Mouse (Mus musculus) embryonic facial prominence, embryonic 13.5 days (tissue): ENCODE measurements at regions not wholly inside any gene's neighbourhood (a gene's known extent, or its start where the extent isn't known, plus 50 kb on each side); places are given as distances from the start of the nearest gene placed in this dataset.
"Not testable (repeated sequence)": the region's sequence is repeated elsewhere in the genome, so short reads cannot be mapped to it uniquely, and the experiment has no call there.

Source experiments
- ATAC-seq: fragments of 200-750 bp; cut with Nextera tagmentation; 2 replicates; pipeline ENCODE4 v1.8.0; 2017; ENCODE audit warnings: low read depth; ENCODE audit not compliant: insufficient number of reproducible peaks, insufficient read depth, low FRiP score, low TSS enrichment
- H3K27ac ChIP-seq: fragments of 300-500 bp; sonication (generic); 2 replicates; pipeline ENCODE4 v1.5.1; 2015; ENCODE audit warnings: moderate library complexity, mild to moderate bottlenecking, inconsistent platforms
- H3K27me3 ChIP-seq: fragments of 300-500 bp; sonication (generic); 2 replicates; pipeline ENCODE4 v1.6.1; 2015; ENCODE audit warnings: mild to moderate bottlenecking, inconsistent platforms
- H3K36me3 ChIP-seq: fragments of 300-500 bp; sonication (generic); 2 replicates; pipeline ENCODE4 v1.6.1; 2015; ENCODE audit warnings: mild to moderate bottlenecking, inconsistent platforms
- H3K4me1 ChIP-seq: fragments of 300-500 bp; sonication (generic); 2 replicates; pipeline ENCODE4 v1.6.1; 2015; ENCODE audit warnings: inconsistent platforms
- H3K4me2 ChIP-seq: fragments of 300-500 bp; sonication (generic); 2 replicates; pipeline ENCODE4 v1.6.1; 2015; ENCODE audit warnings: moderate library complexity, mild to moderate bottlenecking, inconsistent platforms
- H3K4me3 ChIP-seq: fragments of 300-500 bp; sonication (generic); 2 replicates; pipeline ENCODE4 v1.5.1; 2015; ENCODE audit warnings: mild to moderate bottlenecking, inconsistent platforms
- H3K9ac ChIP-seq: fragments of 300-500 bp; sonication (generic); 2 replicates; pipeline ENCODE4 v1.6.1; 2015; ENCODE audit warnings: mild to moderate bottlenecking, inconsistent platforms
- H3K9me3 ChIP-seq: fragments of 300-500 bp; sonication (generic); 2 replicates; pipeline ENCODE4 v1.6.1; 2016; ENCODE audit warnings: inconsistent platforms
- WGBS: fragments of 180-500 bp; shearing (Covaris S2); methylation state at CpG from one replicate; pipeline ENCODE4 v1.1.7; 2015; ENCODE audit warnings: mixed read lengths; 5-methylcytosine and 5-hydroxymethylcytosine counted together

- H3K9ac ChIP-seq, H3K4me1 ChIP-seq, H3K27ac ChIP-seq, ATAC-seq, H3K27me3 ChIP-seq, H3K36me3 ChIP-seq, H3K4me2 ChIP-seq, H3K9me3 ChIP-seq, H3K4me3 ChIP-seq: not testable (repeated sequence)
- 41% methylated on average over 10 of the region's 10 CpGs for WGBS
Measured at GRCm38 (mm10) chr9:11441241-11441997, 536.8 kb upstream of the Cntn5 start.

GRCm38 (mm10) chr9:11436443-11437167 is 532.0 kb upstream of the Cntn5 start:
- H3K4me1 ChIP-seq, result no peaks in the 10 kb centered on the region
- no peak overlapping the region for H3K27ac ChIP-seq
- no peak overlapping the region for H3K9ac ChIP-seq
- no peak for ATAC-seq
- H3K27me3 ChIP-seq, result no peaks in the 10 kb centered on the region
- no peaks in the 10 kb centered on the region for H3K36me3 ChIP-seq
- no peak overlapping the region for H3K4me2 ChIP-seq
- H3K4me3 ChIP-seq, result no peak overlapping the region
- 71% methylated on average over 1 of the region's 1 CpGs for WGBS
- no peaks in the 10 kb centered on the region for H3K9me3 ChIP-seq

- WGBS, result 73% methylated on average over 2 of the region's 2 CpGs
- Histone ChIP-seq H3K27ac (no peak overlapping the region), H3K36me3 (no peaks in the 10 kb centered on the region), H3K4me1 (no peaks in the 10 kb centered on the region), H3K9me3 (no peaks in the 10 kb centered on the region), H3K4me2 (no peak overlapping the region), H3K27me3 (no peaks in the 10 kb centered on the region), H3K9ac (no peak overlapping the region), H3K4me3 (no peak overlapping the region)
- no peak for ATAC-seq
Measured at GRCm38 (mm10) chr9:11436014-11436413, 531.4 kb upstream of the Cntn5 start.

GRCm38 (mm10) chr9:11435019-11435418 is 530.4 kb upstream of the Cntn5 start:
- Histone ChIP-seq H3K4me3 (no peak overlapping the region), H3K27me3 (no peaks in the 10 kb centered on the region), H3K36me3 (no peaks in the 10 kb centered on the region), H3K4me1 (no peaks in the 10 kb centered on the region), H3K27ac (no peak overlapping the region), H3K4me2 (no peak overlapping the region), H3K9ac (no peak overlapping the region), H3K9me3 (no peaks in the 10 kb centered on the region)
- ATAC-seq, result no peak
- WGBS, result 22% methylated on average over 2 of the region's 2 CpGs

- 66% methylated on average over 3 of the region's 3 CpGs for WGBS
- H3K9me3 ChIP-seq, result no peaks in the 10 kb centered on the region
- no peaks in the 10 kb centered on the region for H3K27me3 ChIP-seq
- H3K36me3 ChIP-seq, result no peaks in the 10 kb centered on the region
- no peak for ATAC-seq
- no peaks in the 10 kb centered on the region for H3K4me1 ChIP-seq
- H3K4me2 ChIP-seq, result no peak overlapping the region
- no peak overlapping the region for H3K4me3 ChIP-seq
- no peak overlapping the region for H3K27ac ChIP-seq
- no peak overlapping the region for H3K9ac ChIP-seq
Measured at GRCm38 (mm10) chr9:11426473-11426872, 521.9 kb upstream of the Cntn5 start.

GRCm38 (mm10) chr9:11396829-11397228 is 492.3 kb upstream of the Cntn5 start:
- H3K4me2 ChIP-seq, result no peak overlapping the region
- ATAC-seq, result no peak

GRCm38 (mm10) chr9:11381648-11382075 is 477.1 kb upstream of the Cntn5 start:
- Histone ChIP-seq H3K9ac (no peak overlapping the region), H3K9me3 (no peaks in the 10 kb centered on the region), H3K4me2 (no peak overlapping the region), H3K4me1 (no peaks in the 10 kb centered on the region), H3K27me3 (no peaks in the 10 kb centered on the region), H3K4me3 (no peak overlapping the region), H3K36me3 (no peaks in the 10 kb centered on the region), H3K27ac (no peak overlapping the region)
- no peak for ATAC-seq
- 81% methylated on average over 1 of the region's 1 CpGs for WGBS

More at GRCm38 (mm10) chr9:11396829-11397228, 492.3 kb upstream of the Cntn5 start:
- H3K4me3 ChIP-seq, result no peak overlapping the region
- H3K9ac ChIP-seq, result no peak overlapping the region
- no peak overlapping the region for H3K27ac ChIP-seq
- no peaks in the 10 kb centered on the region for H3K36me3 ChIP-seq
- H3K4me1 ChIP-seq, result no peaks in the 10 kb centered on the region
- H3K9me3 ChIP-seq, result peaks cover 1% of the 10 kb centered on the region; the same call in 1 of the 2 replicates
- 82% methylated on average over 2 of the region's 2 CpGs for WGBS
- H3K27me3 ChIP-seq, result no peaks in the 10 kb centered on the region

- WGBS, result 84% methylated on average over 7 of the region's 7 CpGs
- H3K9ac ChIP-seq, result no peak overlapping the region
- no peaks in the 10 kb centered on the region for H3K36me3 ChIP-seq
- no peak overlapping the region for H3K4me2 ChIP-seq
- no peak overlapping the region for H3K27ac ChIP-seq
- no peak overlapping the region for H3K4me3 ChIP-seq
- no peaks in the 10 kb centered on the region for H3K9me3 ChIP-seq
- no peak for ATAC-seq
- H3K27me3 ChIP-seq, result no peaks in the 10 kb centered on the region
- H3K4me1 ChIP-seq, result no peaks in the 10 kb centered on the region
Measured at GRCm38 (mm10) chr9:11380531-11380930, 476.0 kb upstream of the Cntn5 start.

- H3K9ac ChIP-seq, result no peak overlapping the region
- no peaks in the 10 kb centered on the region for H3K36me3 ChIP-seq
- H3K27ac ChIP-seq, result no peak overlapping the region
- no peaks in the 10 kb centered on the region for H3K4me1 ChIP-seq
- H3K4me2 ChIP-seq, result no peak overlapping the region
- no peak for ATAC-seq
- no peak overlapping the region for H3K4me3 ChIP-seq
- H3K27me3 ChIP-seq, result no peaks in the 10 kb centered on the region
- 83% methylated on average over 4 of the region's 4 CpGs for WGBS
- H3K9me3 ChIP-seq, result no peaks in the 10 kb centered on the region
Measured at GRCm38 (mm10) chr9:11378046-11378445, 473.5 kb upstream of the Cntn5 start.

- no peaks in the 10 kb centered on the region for H3K9me3 ChIP-seq
- no peak overlapping the region for H3K27ac ChIP-seq
- H3K4me1 ChIP-seq, result no peaks in the 10 kb centered on the region
- H3K4me2 ChIP-seq, result no peak overlapping the region
- no peaks in the 10 kb centered on the region for H3K27me3 ChIP-seq
- H3K36me3 ChIP-seq, result no peaks in the 10 kb centered on the region
- ATAC-seq, result no peak
- 44% methylated on average over 4 of the region's 4 CpGs for WGBS
- no peak overlapping the region for H3K4me3 ChIP-seq
- H3K9ac ChIP-seq, result no peak overlapping the region
Measured at GRCm38 (mm10) chr9:11377586-11377985, 473.0 kb upstream of the Cntn5 start.

GRCm38 (mm10) chr9:11373294-11373903 is 468.8 kb upstream of the Cntn5 start:
- WGBS, result 81% methylated on average over 2 of the region's 2 CpGs
- no peaks in the 10 kb centered on the region for H3K4me1 ChIP-seq
- H3K4me3 ChIP-seq, result no peak overlapping the region
- no peak overlapping the region for H3K9ac ChIP-seq
- no peaks in the 10 kb centered on the region for H3K27me3 ChIP-seq
- no peaks in the 10 kb centered on the region for H3K9me3 ChIP-seq
- H3K4me2 ChIP-seq, result no peak overlapping the region
- ATAC-seq, result no peak
- no peaks in the 10 kb centered on the region for H3K36me3 ChIP-seq
- no peak overlapping the region for H3K27ac ChIP-seq

- Histone ChIP-seq H3K4me1 (no peaks in the 10 kb centered on the region), H3K36me3 (no peaks in the 10 kb centered on the region), H3K27ac (no peak overlapping the region), H3K4me3 (no peak overlapping the region), H3K27me3 (no peaks in the 10 kb centered on the region), H3K4me2 (no peak overlapping the region), H3K9me3 (no peaks in the 10 kb centered on the region), H3K9ac (no peak overlapping the region)
- no peak for ATAC-seq
- 56% methylated on average over 1 of the region's 1 CpGs for WGBS
Measured at GRCm38 (mm10) chr9:11368056-11368455, 463.5 kb upstream of the Cntn5 start.
